Comparison of ENCODE assay signal across 8 mouse cellular contexts in the genomic region with DNA sequence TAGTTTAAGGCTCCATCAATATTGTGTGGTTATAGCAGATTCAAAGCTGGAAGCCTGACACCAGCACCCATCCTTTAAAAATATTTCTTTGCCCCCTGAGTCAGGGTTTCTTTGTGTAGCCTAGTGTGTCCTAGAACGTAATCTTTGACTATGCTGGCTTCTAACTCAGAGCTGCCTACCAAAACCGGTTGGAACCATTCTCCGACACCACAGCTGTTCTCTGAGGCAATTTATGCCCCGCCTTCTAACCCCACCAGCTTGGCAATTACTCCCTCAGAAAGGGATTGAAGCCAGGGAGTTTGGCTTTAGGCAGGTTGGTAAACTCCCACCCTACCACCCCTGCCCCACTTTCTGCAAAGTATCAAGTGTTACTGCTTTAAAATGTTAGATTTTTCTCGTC. TPM values are rescaled to one million over a fixed set of nuclear protein-coding genes. Genes with fewer than 3 reads are reported as not detected.
DNase-seq lines count a peak whose midpoint lies in the region; ATAC-seq and TF ChIP-seq lines count a peak whose summit lies in the region.

No protein-coding gene starts in this region.

- H3K4me3 ChIP-seq in heart, embryonic 13.5 days = peak overlapping the region; percentile 66; the same call in 1 of the 2 replicates
- H3K4me3 ChIP-seq in G1E (ENCODE audit: low read depth, low read length) = peak overlapping the region; percentile 82; the same call in 1 of the 2 replicates
- H3K4me3 ChIP-seq in forebrain, embryonic 10.5 days = peak overlapping the region; percentile 79
- peak overlapping the region; percentile 71 for H3K4me3 ChIP-seq in limb, embryonic 13.5 days

- no peak for DNase-seq in heart, postnatal 4 days
- DNase-seq in G1E (ENCODE audit: low spot score) = no peak
- DNase-seq in forebrain, embryonic 10.5 days (ENCODE audit: extremely low spot score, low spot score) = no peak
- no peak for DNase-seq in retina, embryonic 14.5 days (ENCODE audit: low spot score)
- no peak for DNase-seq in layer of hippocampus, postnatal 36 days
- no peak for DNase-seq in urinary bladder, postnatal 4 days (ENCODE audit: low spot score in 2 of 2)

- no peaks in the 10 kb centered on the region for H3K9me3 ChIP-seq in heart, embryonic 13.5 days
- H3K9me3 ChIP-seq in G1E (replicated peaks) = no peaks in the 10 kb centered on the region
- H3K9me3 ChIP-seq in forebrain, embryonic 10.5 days = no peaks in the 10 kb centered on the region
- H3K9me3 ChIP-seq in limb, embryonic 13.5 days = no peaks in the 10 kb centered on the region

- no peak for TF ChIP-seq CTCF in G1E (IDR thresholded peaks at IDR 0.05; ENCODE audit: low read depth, low read length)

- no peak for ATAC-seq in heart, embryonic 13.5 days (ENCODE audit: extremely low read depth, insufficient number of reproducible peaks, low FRiP score, low TSS enrichment)
- no peak for ATAC-seq in G1E (ENCODE audit: extremely low read depth, insufficient number of reproducible peaks, low FRiP score, poor library complexity, severe bottlenecking)
- ATAC-seq in limb, embryonic 13.5 days (ENCODE audit: low FRiP score, low read depth) = no peak

- 60% methylated on average over 5 of the region's 5 CpGs for WGBS in heart, embryonic 13.5 days
- WGBS in forebrain, embryonic 10.5 days = 51% methylated on average over 5 of the region's 5 CpGs
- WGBS in limb, embryonic 13.5 days = 36% methylated on average over 5 of the region's 5 CpGs

- peaks cover 58% of the 10 kb centered on the region for H3K36me3 ChIP-seq in heart, embryonic 13.5 days
- H3K36me3 ChIP-seq in G1E (replicated peaks) = peaks cover 71% of the 10 kb centered on the region
- peaks cover 65% of the 10 kb centered on the region for H3K36me3 ChIP-seq in forebrain, embryonic 10.5 days (replicated peaks)
- peaks cover 55% of the 10 kb centered on the region for H3K36me3 ChIP-seq in limb, embryonic 13.5 days

- no peaks in the 10 kb centered on the region for H3K27me3 ChIP-seq in heart, embryonic 13.5 days (replicated peaks)
- H3K27me3 ChIP-seq in G1E (ENCODE audit: insufficient read depth, low read length) = no peaks in the 10 kb centered on the region
- no peaks in the 10 kb centered on the region for H3K27me3 ChIP-seq in forebrain, embryonic 10.5 days (ENCODE audit: poor library complexity, severe bottlenecking)
- no peaks in the 10 kb centered on the region for H3K27me3 ChIP-seq in limb, embryonic 13.5 days

- peak overlapping the region; percentile 87 for H3K4me2 ChIP-seq in heart, embryonic 13.5 days
- peak overlapping the region; percentile 46 for H3K4me2 ChIP-seq in limb, embryonic 13.5 days (replicated peaks)

- H3K4me1 ChIP-seq in heart, embryonic 13.5 days = peaks cover 28% of the 10 kb centered on the region
- H3K4me1 ChIP-seq in G1E (ENCODE audit: insufficient read depth, low read depth, low read length) = peaks cover 46% of the 10 kb centered on the region
- H3K4me1 ChIP-seq in forebrain, embryonic 10.5 days = peaks cover 30% of the 10 kb centered on the region
- H3K4me1 ChIP-seq in limb, embryonic 13.5 days = peaks cover 33% of the 10 kb centered on the region

- no peak overlapping the region for H3K27ac ChIP-seq in heart, embryonic 13.5 days (replicated peaks)
- peak overlapping the region; percentile 92 for H3K27ac ChIP-seq in forebrain, embryonic 10.5 days
- H3K27ac ChIP-seq in limb, embryonic 13.5 days = no peak overlapping the region

- H3K9ac ChIP-seq in heart, embryonic 13.5 days = peak overlapping the region; percentile 55; the same call in 1 of the 2 replicates
- peak overlapping the region; percentile 21; the same call in 1 of the 2 replicates for H3K9ac ChIP-seq in limb, embryonic 13.5 days

RNA-seq across cellular contexts. Expression of a gene that starts 0.9 kb away (rescaled TPM):
- polyA plus RNA-seq in heart, embryonic 13.5 days (2015; fragmentation: Nextera tagmentation; extraction: Ambion mirVana) = 47.5 and 49.4 TPM in 2 replicates
- 10 to 100 TPM; 40.0 to 41.9 TPM for total RNA-seq in heart, postnatal 4 days (2021)
- 35.5 and 39.7 TPM in 2 replicates for total RNA-seq in G1E (2014; fragmentation: Nextera tagmentation)
- 73.5 and 79.6 TPM in 2 replicates for total RNA-seq in G1E (2017)
- polyA plus RNA-seq in G1E (2012) = 57.1 and 62.5 TPM in 2 replicates
- polyA plus RNA-seq in forebrain, embryonic 10.5 days (2016; fragmentation: Nextera tagmentation; extraction: Ambion mirVana) = 114 and 118 TPM in 2 replicates
- 97.5 and 102 TPM in 2 replicates for polyA plus RNA-seq in limb, embryonic 13.5 days (2015; fragmentation: Nextera tagmentation; extraction: Ambion mirVana)
- total RNA-seq in layer of hippocampus, postnatal 36 days (2021) = 10 to 100 TPM; 46.1 to 54.7 TPM

RNA-seq across cellular contexts. Expression of a gene that starts 18.0 kb away (rescaled TPM):
- 41.1 and 46.1 TPM in 2 replicates for polyA plus RNA-seq in heart, embryonic 13.5 days (2015; fragmentation: Nextera tagmentation; extraction: Ambion mirVana)
- total RNA-seq in heart, postnatal 4 days (2021) = 10 to 100 TPM; 30.9 to 33.3 TPM
- total RNA-seq in G1E (2014; fragmentation: Nextera tagmentation) = 1.1 TPM in 1 of 2 replicates, not detected in the other
- 20.7 and 23.8 TPM in 2 replicates for total RNA-seq in G1E (2017)
- polyA plus RNA-seq in G1E (2012) = 4.8 and 4.9 TPM in 2 replicates
- polyA plus RNA-seq in forebrain, embryonic 10.5 days (2016; fragmentation: Nextera tagmentation; extraction: Ambion mirVana) = 43.9 and 47.1 TPM in 2 replicates
- 48.5 and 51.7 TPM in 2 replicates for polyA plus RNA-seq in limb, embryonic 13.5 days (2015; fragmentation: Nextera tagmentation; extraction: Ambion mirVana)
- 10 to 100 TPM; 70.3 to 79.8 TPM for total RNA-seq in layer of hippocampus, postnatal 36 days (2021)

RNA-seq across cellular contexts. Expression of a gene that starts 22.9 kb away (rescaled TPM):
- 20.4 and 23.6 TPM in 2 replicates for polyA plus RNA-seq in heart, embryonic 13.5 days (2015; fragmentation: Nextera tagmentation; extraction: Ambion mirVana)
- 10 to 100 TPM in 1 of 2 experiments, 1 to 10 TPM in 1; 9.3 to 14.3 TPM for total RNA-seq in heart, postnatal 4 days (2021)
- total RNA-seq in G1E (2014; fragmentation: Nextera tagmentation) (23.6 and 24.4 TPM in 2 replicates), G1E (2017) (35.0 and 36.7 TPM in 2 replicates)
- polyA plus RNA-seq in G1E (2012) = 7.0 and 8.8 TPM in 2 replicates
- 30.4 and 34.8 TPM in 2 replicates for polyA plus RNA-seq in forebrain, embryonic 10.5 days (2016; fragmentation: Nextera tagmentation; extraction: Ambion mirVana)
- polyA plus RNA-seq in limb, embryonic 13.5 days (2015; fragmentation: Nextera tagmentation; extraction: Ambion mirVana) = 28.6 and 30.2 TPM in 2 replicates
- 10 to 100 TPM; 35.3 to 40.6 TPM for total RNA-seq in layer of hippocampus, postnatal 36 days (2021)

RNA-seq across cellular contexts. Expression of a gene that starts 27.7 kb away (rescaled TPM):
- 1.3 and 1.6 TPM in 2 replicates for polyA plus RNA-seq in heart, embryonic 13.5 days (2015; fragmentation: Nextera tagmentation; extraction: Ambion mirVana)
- under 1 TPM; 0.27 to 0.76 TPM for total RNA-seq in heart, postnatal 4 days (2021)
- total RNA-seq in G1E (2014; fragmentation: Nextera tagmentation) (1.7 TPM in 1 of 2 replicates, not detected in the other), G1E (2017) (0.33 TPM in 1 of 2 replicates, not detected in the other)
- polyA plus RNA-seq in G1E (2012) = 0.25 TPM in 1 of 2 replicates, not detected in the other
- 2.0 and 2.2 TPM in 2 replicates for polyA plus RNA-seq in forebrain, embryonic 10.5 days (2016; fragmentation: Nextera tagmentation; extraction: Ambion mirVana)
- 1.7 and 2.3 TPM in 2 replicates for polyA plus RNA-seq in limb, embryonic 13.5 days (2015; fragmentation: Nextera tagmentation; extraction: Ambion mirVana)
- total RNA-seq in layer of hippocampus, postnatal 36 days (2021) = 1 to 10 TPM; 6.0 to 7.7 TPM

RNA-seq across cellular contexts. Expression of a gene that starts 30.8 kb away (rescaled TPM):
- 13.3 TPM in 2 replicates for polyA plus RNA-seq in heart, embryonic 13.5 days (2015; fragmentation: Nextera tagmentation; extraction: Ambion mirVana)
- total RNA-seq in heart, postnatal 4 days (2021) = 10 to 100 TPM; 70.2 to 71.9 TPM
- 54.7 and 57.9 TPM in 2 replicates for total RNA-seq in G1E (2014; fragmentation: Nextera tagmentation)
- 21.0 and 23.1 TPM in 2 replicates for total RNA-seq in G1E (2017)
- polyA plus RNA-seq in G1E (2012) = 19.9 and 21.0 TPM in 2 replicates
- polyA plus RNA-seq in forebrain, embryonic 10.5 days (2016; fragmentation: Nextera tagmentation; extraction: Ambion mirVana) = 14.0 and 15.1 TPM in 2 replicates
- 15.0 and 17.4 TPM in 2 replicates for polyA plus RNA-seq in limb, embryonic 13.5 days (2015; fragmentation: Nextera tagmentation; extraction: Ambion mirVana)
- total RNA-seq in layer of hippocampus, postnatal 36 days (2021) = 10 to 100 TPM; 90.7 to 92.5 TPM
